Mouse (Mus musculus) G1E (cell line): ENCODE data around the gene Abhd17a.

Source experiments
- CTCF ChIP-seq: IDR thresholded peaks from 2 replicates; pipeline ENCODE4 v1.5.1; 2012; ENCODE audit warnings: low read depth, low read length, inconsistent platforms, mixed read lengths
- GATA1 ChIP-seq: IDR thresholded peaks from 2 replicates; pipeline ENCODE4 v1.6.1; 2012; ENCODE audit warnings: borderline replicate concordance, low read length, inconsistent platforms, mixed read lengths
- POLR2AphosphoS5 ChIP-seq: IDR thresholded peaks from 2 replicates; pipeline ENCODE4 v1.6.1; 2012; ENCODE audit warnings: low read depth, low read length, inconsistent platforms; ENCODE audit not compliant: insufficient replicate concordance
- TAL1 ChIP-seq: conservative IDR thresholded peaks from 2 replicates; pipeline ENCODE4 v1.6.1; 2012; ENCODE audit warnings: low read depth, low read length, inconsistent platforms, mixed read lengths

DNA sequence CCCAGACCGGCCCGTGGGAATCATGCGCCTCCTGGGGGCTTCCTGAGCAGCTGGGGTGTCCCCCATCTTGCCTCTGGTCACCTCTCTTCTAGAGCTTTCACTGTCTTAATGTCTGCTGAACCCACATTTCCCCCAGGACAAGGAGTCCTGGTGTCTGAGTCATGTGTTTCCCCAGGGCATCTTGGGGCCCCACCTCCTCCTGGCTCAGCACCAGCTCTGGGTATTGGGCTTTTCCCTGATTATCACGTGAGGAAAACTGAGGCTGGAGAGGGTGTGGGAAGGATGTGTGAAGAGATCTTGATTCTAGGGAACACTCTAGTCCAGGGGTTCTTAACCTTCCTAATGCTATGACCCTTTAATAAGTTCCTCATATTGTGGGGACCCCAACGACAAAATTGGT lies 52.0 kb downstream of the Abhd17a start:
- TF ChIP-seq CTCF = no peak
- no peak for TF ChIP-seq TAL1
- TF ChIP-seq POLR2AphosphoS5 = no peak
- TF ChIP-seq GATA1 = no peak
